Mouse (Mus musculus) C2C12 (cell line): ENCODE measurements around the gene Nol3.
"Not testable (repeated sequence)": the region's sequence is repeated elsewhere in the genome, so short reads cannot be mapped to it uniquely, and the experiment has no call there.

Experiments used
- CEBPB ChIP-seq: IDR thresholded peaks from one replicate; pipeline ENCODE4 v1.6.1; 2011; ENCODE audit warnings: low read depth, mild to moderate bottlenecking, control low read depth, moderate library complexity
- CTCF ChIP-seq: IDR thresholded peaks from one replicate; pipeline ENCODE4 v1.5.1; 2011; ENCODE audit not compliant: control insufficient read depth, insufficient read depth, insufficient read length
- MAX ChIP-seq: IDR thresholded peaks from one replicate; pipeline ENCODE4 v1.6.1; 2011; ENCODE audit warnings: mild to moderate bottlenecking, control low read depth
- MYOD1 ChIP-seq: IDR thresholded peaks from one replicate; pipeline ENCODE4 v1.6.1; 2011; ENCODE audit warnings: low read depth; ENCODE audit not compliant: control insufficient read depth, insufficient read length
- MYOG ChIP-seq: IDR thresholded peaks from one replicate; pipeline ENCODE4 v1.6.1; 2011; ENCODE audit not compliant: control insufficient read depth, insufficient read length; ENCODE audit errors: extremely low read depth

DNA sequence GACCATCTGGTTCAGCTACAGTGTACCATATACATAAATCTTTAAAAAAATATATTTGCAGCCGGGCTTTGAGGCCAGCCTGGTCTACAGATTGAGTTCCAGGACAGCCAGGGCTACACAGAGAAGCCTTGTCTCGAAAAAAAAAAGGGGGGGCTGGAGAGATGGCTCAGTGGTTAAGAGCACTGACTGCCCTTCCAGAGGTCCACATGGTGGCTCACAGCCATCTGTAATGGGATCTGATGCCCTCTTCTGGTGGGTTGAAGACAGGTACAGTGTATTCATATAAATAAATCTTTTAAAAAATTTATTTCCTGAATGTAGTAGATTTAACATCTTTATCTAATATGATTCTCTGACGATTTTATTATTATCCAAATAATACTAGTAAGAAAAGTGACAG lies 15.9 kb downstream of the Nol3 start:
- TF ChIP-seq CTCF, MYOG, MAX, MYOD1, CEBPB: not testable (repeated sequence)
